Mouse (Mus musculus) kidney, embryonic 16.5 days (tissue): ENCODE measurements around the gene Gjb5. TPM values are rescaled to one million over a fixed set of nuclear protein-coding genes. Genes with fewer than 3 reads are reported as not detected.
A peak's percentile ranks its signal among the peaks of the same experiment; 100 is the strongest.

Experiments used
- ATAC-seq: fragments of 200-750 bp; cut with Nextera tagmentation; 2 replicates; pipeline ENCODE4 v1.8.0; 2017; ENCODE audit warnings: moderate TSS enrichment; ENCODE audit not compliant: low FRiP score, low TSS enrichment
- H3K27ac ChIP-seq: fragments of 300-500 bp; sonication (generic); 2 replicates; pipeline ENCODE4 v1.5.1; 2014; ENCODE audit warnings: low read length
- H3K27me3 ChIP-seq: fragments of 300-500 bp; sonication (generic); 2 replicates; pipeline ENCODE4 v1.6.1; 2014; ENCODE audit warnings: low read length, control low read depth, mixed read lengths; ENCODE audit not compliant: insufficient read depth
- H3K36me3 ChIP-seq: fragments of 300-500 bp; sonication (generic); 2 replicates; pipeline ENCODE4 v1.6.1; 2014; ENCODE audit warnings: low read length, control low read depth, mixed read lengths; ENCODE audit not compliant: insufficient read depth
- H3K4me1 ChIP-seq: fragments of 300-500 bp; sonication (generic); 2 replicates; pipeline ENCODE4 v1.6.1; 2014; ENCODE audit warnings: low read length, control low read depth, mixed read lengths; ENCODE audit not compliant: insufficient read depth
- H3K4me2 ChIP-seq: fragments of 300-500 bp; sonication (generic); replicated peaks from 2 replicates; pipeline ENCODE4 v1.6.1; 2014; ENCODE audit warnings: low read depth, low read length
- H3K4me3 ChIP-seq: fragments of 300-500 bp; sonication (generic); 2 replicates; pipeline ENCODE4 v1.5.1; 2014; ENCODE audit warnings: mild to moderate bottlenecking, low read length
- H3K9ac ChIP-seq: fragments of 300-500 bp; sonication (generic); replicated peaks from 2 replicates; pipeline ENCODE4 v1.6.1; 2014; ENCODE audit warnings: low read length
- H3K9me3 ChIP-seq: fragments of 300-500 bp; sonication (generic); 2 replicates; pipeline ENCODE4 v1.6.1; 2016; ENCODE audit warnings: low read length, control low read depth
- WGBS: fragments of 180-500 bp; shearing (Covaris S2); extraction: QIAGEN DNeasy Blood & Tissue Kit; methylation state at CpG from one replicate; pipeline ENCODE4 v1.1.7; 2014; 5-methylcytosine and 5-hydroxymethylcytosine counted together
- polyA plus RNA-seq: library from polyadenylated mRNA; unstranded; fragments of >200 nt; fragmentation: Nextera tagmentation; extraction: Ambion mirVana; gene quantifications from 2 replicates; pipeline ENCODE4 v1.2.1, GENCODE M21; 2015

Gjb5 gene
- polyA plus RNA-seq, 1 experiment from 2014 or later: 1.8 TPM

- no peaks in the 10 kb centered on the region for H3K9me3 ChIP-seq
- no peak overlapping the region for H3K27ac ChIP-seq
- H3K4me2 ChIP-seq: peak overlapping the region; percentile 44
- H3K9ac ChIP-seq: no peak overlapping the region
- H3K4me1 ChIP-seq: peaks cover 18% of the 10 kb centered on the region
- no peaks in the 10 kb centered on the region for H3K36me3 ChIP-seq
- WGBS: under 1% methylated on average over 13 of the region's 13 CpGs
- ATAC-seq: no peak
- H3K4me3 ChIP-seq: peak overlapping the region; percentile 26
- peaks cover 54% of the 10 kb centered on the region for H3K27me3 ChIP-seq
Observed at GRCm38 (mm10) chr4:127329751-127330150, 28.2 kb downstream of the Gjb5 start.

- no peaks in the 10 kb centered on the region for H3K36me3 ChIP-seq
- no peak overlapping the region for H3K4me3 ChIP-seq
- peaks cover 54% of the 10 kb centered on the region for H3K27me3 ChIP-seq
- H3K4me1 ChIP-seq: peaks cover 18% of the 10 kb centered on the region
- 2% methylated on average over 3 of the region's 3 CpGs for WGBS
- no peak for ATAC-seq
- H3K9ac ChIP-seq: no peak overlapping the region
- no peaks in the 10 kb centered on the region for H3K9me3 ChIP-seq
- H3K4me2 ChIP-seq: no peak overlapping the region
- H3K27ac ChIP-seq: no peak overlapping the region
Observed at GRCm38 (mm10) chr4:127329046-127329445, 28.9 kb downstream of the Gjb5 start.

- Histone ChIP-seq H3K9ac (no peak overlapping the region), H3K27ac (no peak overlapping the region), H3K4me2 (no peak overlapping the region), H3K4me3 (no peak overlapping the region), H3K4me1 (peaks cover 18% of the 10 kb centered on the region), H3K9me3 (no peaks in the 10 kb centered on the region), H3K36me3 (no peaks in the 10 kb centered on the region), H3K27me3 (peaks cover 54% of the 10 kb centered on the region)
- ATAC-seq: no peak
- WGBS: 62% methylated on average over 7 of the region's 7 CpGs
Observed at GRCm38 (mm10) chr4:127328378-127328777, 29.6 kb downstream of the Gjb5 start.

GRCm38 (mm10) chr4:127327749-127328148 lies 30.2 kb downstream of the Gjb5 start:
- no peaks in the 10 kb centered on the region for H3K9me3 ChIP-seq
- WGBS: 61% methylated on average over 6 of the region's 6 CpGs
- H3K36me3 ChIP-seq: no peaks in the 10 kb centered on the region
- no peak overlapping the region for H3K27ac ChIP-seq
- H3K27me3 ChIP-seq: peaks cover 49% of the 10 kb centered on the region
- no peak overlapping the region for H3K9ac ChIP-seq
- H3K4me3 ChIP-seq: no peak overlapping the region
- no peak for ATAC-seq
- H3K4me2 ChIP-seq: no peak overlapping the region
- peaks cover 18% of the 10 kb centered on the region for H3K4me1 ChIP-seq

GRCm38 (mm10) chr4:127327258-127327657 lies 30.7 kb downstream of the Gjb5 start:
- Histone ChIP-seq H3K4me2 (no peak overlapping the region), H3K9me3 (no peaks in the 10 kb centered on the region), H3K27ac (no peak overlapping the region), H3K4me3 (no peak overlapping the region), H3K9ac (no peak overlapping the region), H3K36me3 (no peaks in the 10 kb centered on the region), H3K27me3 (peaks cover 45% of the 10 kb centered on the region), H3K4me1 (peaks cover 18% of the 10 kb centered on the region)
- 55% methylated on average over 7 of the region's 7 CpGs for whole genome bisulfite sequencing
- no peak for ATAC-seq

- H3K4me3 ChIP-seq: no peak overlapping the region
- no peak for ATAC-seq
- WGBS: 79% methylated on average over 5 of the region's 5 CpGs
Observed at GRCm38 (mm10) chr4:127325276-127325675, 32.7 kb downstream of the Gjb5 start.

GRCm38 (mm10) chr4:127324759-127325158 lies 33.2 kb downstream of the Gjb5 start:
- peaks cover 20% of the 10 kb centered on the region for H3K27me3 ChIP-seq
- no peak overlapping the region for H3K27ac ChIP-seq
- no peak overlapping the region for H3K9ac ChIP-seq
- no peaks in the 10 kb centered on the region for H3K36me3 ChIP-seq
- no peaks in the 10 kb centered on the region for H3K9me3 ChIP-seq
- peak; percentile 78 for ATAC-seq
- no peak overlapping the region for H3K4me3 ChIP-seq
- WGBS: 10% methylated on average over 6 of the region's 6 CpGs
- no peak overlapping the region for H3K4me2 ChIP-seq
- H3K4me1 ChIP-seq: peaks cover 7% of the 10 kb centered on the region

More at GRCm38 (mm10) chr4:127325276-127325675, 32.7 kb downstream of the Gjb5 start:
- Histone ChIP-seq H3K27ac (no peak overlapping the region), H3K4me1 (peaks cover 10% of the 10 kb centered on the region), H3K4me2 (no peak overlapping the region), H3K27me3 (peaks cover 25% of the 10 kb centered on the region), H3K9me3 (no peaks in the 10 kb centered on the region), H3K36me3 (no peaks in the 10 kb centered on the region), H3K9ac (no peak overlapping the region)

- ATAC-seq: no peak
- Histone ChIP-seq H3K9me3 (no peaks in the 10 kb centered on the region), H3K4me1 (peaks cover 2% of the 10 kb centered on the region; the same call in 1 of the 2 replicates), H3K4me3 (no peak overlapping the region), H3K27me3 (peaks cover 16% of the 10 kb centered on the region), H3K36me3 (no peaks in the 10 kb centered on the region), H3K27ac (no peak overlapping the region), H3K4me2 (no peak overlapping the region), H3K9ac (no peak overlapping the region)
- 61% methylated on average over 10 of the region's 10 CpGs for WGBS
Observed at GRCm38 (mm10) chr4:127324296-127324695, 33.7 kb downstream of the Gjb5 start.

- 71% methylated on average over 3 of the region's 3 CpGs for WGBS
- H3K9ac ChIP-seq: no peak overlapping the region
- no peaks in the 10 kb centered on the region for H3K4me1 ChIP-seq
- no peak overlapping the region for H3K4me3 ChIP-seq
- H3K27ac ChIP-seq: no peak overlapping the region
- peaks cover 13% of the 10 kb centered on the region for H3K27me3 ChIP-seq
- H3K4me2 ChIP-seq: no peak overlapping the region
- no peaks in the 10 kb centered on the region for H3K36me3 ChIP-seq
- no peaks in the 10 kb centered on the region for H3K9me3 ChIP-seq
- ATAC-seq: no peak
Observed at GRCm38 (mm10) chr4:127323651-127324050, 34.3 kb downstream of the Gjb5 start.

GRCm38 (mm10) chr4:127319613-127320012 lies 38.4 kb downstream of the Gjb5 start:
- H3K9ac ChIP-seq: no peak overlapping the region
- WGBS: 1% methylated on average over 3 of the region's 3 CpGs
- no peaks in the 10 kb centered on the region for H3K9me3 ChIP-seq
- H3K4me3 ChIP-seq: no peak overlapping the region
- no peaks in the 10 kb centered on the region for H3K4me1 ChIP-seq
- H3K27me3 ChIP-seq: 0 out of 2 replicates have a peak, but pooled peaks cover 5% of the 10 kb centered on the region
- no peak overlapping the region for H3K27ac ChIP-seq
- H3K36me3 ChIP-seq: no peaks in the 10 kb centered on the region
- peak; percentile 47; the same call in 1 of the 2 replicates for ATAC-seq
- H3K4me2 ChIP-seq: no peak overlapping the region
